In genomic region chr7:28741368-28741708, GRCm38 (mm10) we compare ENCODE assay signal across 8 mouse cellular contexts. TPM values are rescaled to one million over a fixed set of nuclear protein-coding genes. Genes with fewer than 3 reads are reported as not detected.
DNase-seq lines count a peak whose midpoint lies in the region; ATAC-seq and TF ChIP-seq lines count a peak whose summit lies in the region.

No protein-coding gene starts in this region.

- H3K79me2 ChIP-seq in MEL (ENCODE audit: control insufficient read depth, insufficient read depth, low read length, poor library complexity): peaks cover 5% of the 10 kb centered on the region; the same call in 1 of the 2 replicates

- no peak for TF ChIP-seq EP300 in MEL (IDR thresholded peaks at IDR 0.05; ENCODE audit: low read depth in 1 of 2, low read length in 2 of 2)

- no peak for DNase-seq in heart, adult 18-20 months
- DNase-seq in MEL (ENCODE audit: low read depth, low spot score): no peak
- no peak for DNase-seq in right cerebral cortex, postnatal 10 days (ENCODE audit: low spot score in 2 of 2)
- DNase-seq in spleen, postnatal 4 days (ENCODE audit: low spot score in 2 of 2): no peak

- peaks cover 30% of the 10 kb centered on the region for H3K36me3 ChIP-seq in heart, embryonic 15.5 days
- no peaks in the 10 kb centered on the region for H3K36me3 ChIP-seq in MEL (ENCODE audit: control insufficient read depth in 1 of 2, insufficient read depth in 2 of 2, low read length in 2 of 2)

- 1% methylated on average over 13 of the region's 13 CpGs for WGBS in heart, embryonic 15.5 days

- peak overlapping the region; percentile 64 for H3K27ac ChIP-seq in heart, embryonic 15.5 days
- H3K27ac ChIP-seq in MEL (ENCODE audit: control insufficient read depth, low read depth, low read length): peak overlapping the region; percentile 57

- peak overlapping the region; percentile 56 for H3K9ac ChIP-seq in heart, embryonic 15.5 days
- peak overlapping the region; percentile 86 for H3K9ac ChIP-seq in MEL (ENCODE audit: control insufficient read depth, low read depth, low read length, poor library complexity, severe bottlenecking)

- no peak; a peak in 1 of 4 replicates for TF ChIP-seq POLR2A in MEL (IDR thresholded peaks at IDR 0.05; ENCODE audit: control insufficient read depth in 1 of 2, insufficient read depth in 1 of 2, low read depth in 1 of 2, low read length in 2 of 2, poor library complexity in 1 of 2)

- no peaks in the 10 kb centered on the region for H3K27me3 ChIP-seq in heart, embryonic 15.5 days
- no peaks in the 10 kb centered on the region for H3K27me3 ChIP-seq in MEL (ENCODE audit: control insufficient read depth in 1 of 2, insufficient read depth in 2 of 2, low read length in 2 of 2)

- ATAC-seq in heart, embryonic 15.5 days (replicated peaks; ENCODE audit: insufficient number of reproducible peaks, insufficient read depth, low FRiP score, low read depth): 0 out of 2 replicates have a peak, but pooled peaks have one; percentile 1
- ATAC-seq in granulocyte monocyte progenitor cell, adult 5-6 weeks (replicated peaks; ENCODE audit: poor library complexity, severe bottlenecking): peak; percentile 15
- ATAC-seq in megakaryocyte, adult 5-6 weeks (ENCODE audit: poor library complexity, severe bottlenecking): peak; percentile 22
- ATAC-seq in activated CD4-positive, CD25-positive, alpha-beta regulatory T cell, adult 4 months: no peak

- H3K4me3 ChIP-seq in heart, embryonic 15.5 days: peak overlapping the region; percentile 82
- peak overlapping the region; percentile 62 to 86 for H3K4me3 ChIP-seq in MEL (ENCODE audit: control insufficient read depth in 1 of 2, insufficient read depth in 1 of 2, low read depth in 2 of 2, low read length in 2 of 2)

- TF ChIP-seq CTCF in MEL (IDR thresholded peaks at IDR 0.05 in 2 of 3, conservative IDR thresholded peaks at IDR 0.05 in 1 of 3; ENCODE audit: control insufficient read depth in 1 of 3, insufficient read depth in 1 of 3, low read depth in 2 of 3, low read length in 3 of 3, poor library complexity in 1 of 3, severe bottlenecking in 1 of 3): no peak

- TF ChIP-seq RAD21 in MEL (IDR thresholded peaks at IDR 0.05; ENCODE audit: low read depth, low read length): no peak

- H3K4me2 ChIP-seq in heart, embryonic 15.5 days: peak overlapping the region; percentile 68

- no peaks in the 10 kb centered on the region for H3K9me3 ChIP-seq in heart, embryonic 15.5 days (replicated peaks)
- no peaks in the 10 kb centered on the region for H3K9me3 ChIP-seq in MEL (replicated peaks; ENCODE audit: insufficient read depth, low read length)

- H3K4me1 ChIP-seq in heart, embryonic 15.5 days (replicated peaks): peaks cover 14% of the 10 kb centered on the region
- H3K4me1 ChIP-seq in MEL (ENCODE audit: control insufficient read depth in 1 of 2, insufficient read depth in 2 of 2, low read length in 2 of 2): peaks cover 0 to 4% of the 10 kb centered on the region in 2 experiments; a peak in 1 of 4 replicates

TF ChIP-seq in MEL, 35 proteins besides CTCF, POLR2A, EP300 and RAD21:
- no peak for TF ChIP-seq ZC3H11A (IDR thresholded peaks at IDR 0.05; ENCODE audit: low read depth, low read length)
- no peak for TF ChIP-seq ZNF384 (IDR thresholded peaks at IDR 0.05; ENCODE audit: low read depth, low read length)
- no peak for TF ChIP-seq JUND (IDR thresholded peaks at IDR 0.05; ENCODE audit: low read depth, low read length)
- no peak for TF ChIP-seq NELFE (IDR thresholded peaks at IDR 0.05; ENCODE audit: low read depth, low read length)
- no peak for TF ChIP-seq MAZ (IDR thresholded peaks at IDR 0.05; ENCODE audit: low read depth, low read length)
- no peak; the same call in none of the 2 replicates for TF ChIP-seq MXI1 (IDR thresholded peaks at IDR 0.05; ENCODE audit: low read depth, low read length)
- TF ChIP-seq SMC3 (IDR thresholded peaks at IDR 0.05; ENCODE audit: low read depth, low read length): no peak
- TF ChIP-seq TAL1 (IDR thresholded peaks at IDR 0.05; ENCODE audit: low read length): no peak
- no peak for TF ChIP-seq MEF2A (IDR thresholded peaks at IDR 0.05; ENCODE audit: extremely low read depth, insufficient replicate concordance, low read depth, low read length, poor library complexity, severe bottlenecking)
- TF ChIP-seq HCFC1 (IDR thresholded peaks at IDR 0.05; ENCODE audit: low read depth, low read length): no peak
TF ChIP-seq in MEL: peak in this region for 0.

RNA-seq across cellular contexts. Expression of gene Mrps12, which starts 0.3 kb away (rescaled TPM):
- polyA plus RNA-seq in heart, embryonic 15.5 days (2015; fragmentation: Nextera tagmentation; extraction: Ambion mirVana): 102 and 109 TPM in 2 replicates
- 10 to 100 TPM; 59.4 to 60.4 TPM for total RNA-seq in heart, adult 18-20 months (2021)
- total RNA-seq in MEL (2012; rRNA removed): 137 and 141 TPM in 2 replicates
- polyA plus RNA-seq in MEL (2012; ENCODE audit: insufficient read depth in 1 of 2, insufficient read length in 2 of 2, low read depth in 1 of 2, low replicate concordance in 2 of 2, missing spikeins in 1 of 2): 100 to 1,000 TPM in 1 of 2 experiments, not detected in 1; 126 TPM
- 125 and 177 TPM in 2 replicates for total RNA-seq in granulocyte monocyte progenitor cell, adult 5-6 weeks (2014; fragmentation: Nextera tagmentation)
- total RNA-seq in granulocyte monocyte progenitor cell, adult 5-6 weeks (2017): 33.2 and 41.8 TPM in 2 replicates
- 67.6 and 79.2 TPM in 2 replicates for total RNA-seq in megakaryocyte, adult 5-6 weeks (2015)
- 29.1 and 32.0 TPM in 2 replicates for total RNA-seq in megakaryocyte, adult 5-6 weeks (2017)
- polyA plus RNA-seq in activated CD4-positive, CD25-positive, alpha-beta regulatory T cell, adult 4 months (2017; shearing (Covaris generic)): 10 to 100 TPM; 71.9 to 75.7 TPM

RNA-seq across cellular contexts. Expression of gene Sars2, which starts 0.5 kb away (rescaled TPM):
- polyA plus RNA-seq in heart, embryonic 15.5 days (2015; fragmentation: Nextera tagmentation; extraction: Ambion mirVana): 16.8 and 20.6 TPM in 2 replicates
- total RNA-seq in heart, adult 18-20 months (2021): 10 to 100 TPM; 14.7 to 15.5 TPM
- total RNA-seq in MEL (2012; rRNA removed): 19.2 and 21.3 TPM in 2 replicates
- polyA plus RNA-seq in MEL (2012; ENCODE audit: insufficient read depth in 1 of 2, insufficient read length in 2 of 2, low read depth in 1 of 2, low replicate concordance in 2 of 2, missing spikeins in 1 of 2): 10 to 100 TPM in 1 of 2 experiments, not detected in 1; 51.4 TPM
- total RNA-seq in granulocyte monocyte progenitor cell, adult 5-6 weeks (2014; fragmentation: Nextera tagmentation): 19.6 and 21.6 TPM in 2 replicates
- total RNA-seq in granulocyte monocyte progenitor cell, adult 5-6 weeks (2017): 10.4 and 12.4 TPM in 2 replicates
- 4.8 and 4.9 TPM in 2 replicates for total RNA-seq in megakaryocyte, adult 5-6 weeks (2015)
- total RNA-seq in megakaryocyte, adult 5-6 weeks (2017): 5.6 and 6.9 TPM in 2 replicates
- 10 to 100 TPM in 1 of 2 experiments, 1 to 10 TPM in 1; 8.9 to 13.0 TPM for polyA plus RNA-seq in activated CD4-positive, CD25-positive, alpha-beta regulatory T cell, adult 4 months (2017; shearing (Covaris generic))

RNA-seq across cellular contexts. Expression of gene Ccer2, which starts 14.6 kb away (rescaled TPM):
- polyA plus RNA-seq in heart, embryonic 15.5 days (2015; fragmentation: Nextera tagmentation; extraction: Ambion mirVana): not detected in 2 replicates
- not detected for total RNA-seq in heart, adult 18-20 months (2021)
- not detected in 2 replicates for total RNA-seq in MEL (2012; rRNA removed)
- under 1 TPM in 1 of 2 experiments, not detected in 1; 0.11 TPM for polyA plus RNA-seq in MEL (2012; ENCODE audit: insufficient read depth in 1 of 2, insufficient read length in 2 of 2, low read depth in 1 of 2, low replicate concordance in 2 of 2, missing spikeins in 1 of 2)
- total RNA-seq in granulocyte monocyte progenitor cell, adult 5-6 weeks (2014; fragmentation: Nextera tagmentation): not detected in 2 replicates
- total RNA-seq in granulocyte monocyte progenitor cell, adult 5-6 weeks (2017): not detected in 2 replicates
- not detected in 2 replicates for total RNA-seq in megakaryocyte, adult 5-6 weeks (2015)
- total RNA-seq in megakaryocyte, adult 5-6 weeks (2017): not detected in 2 replicates
- polyA plus RNA-seq in activated CD4-positive, CD25-positive, alpha-beta regulatory T cell, adult 4 months (2017; shearing (Covaris generic)): not detected

RNA-seq across cellular contexts. Expression of gene Fbxo17, which starts 24.7 kb away (rescaled TPM):
- 7.7 and 9.7 TPM in 2 replicates for polyA plus RNA-seq in heart, embryonic 15.5 days (2015; fragmentation: Nextera tagmentation; extraction: Ambion mirVana)
- under 1 TPM; 0.62 to 0.82 TPM for total RNA-seq in heart, adult 18-20 months (2021)
- 0.10 TPM in 1 of 2 replicates, not detected in the other for total RNA-seq in MEL (2012; rRNA removed)
- under 1 TPM in 1 of 2 experiments, not detected in 1; 0.43 TPM for polyA plus RNA-seq in MEL (2012; ENCODE audit: insufficient read depth in 1 of 2, insufficient read length in 2 of 2, low read depth in 1 of 2, low replicate concordance in 2 of 2, missing spikeins in 1 of 2)
- 1.3 and 3.3 TPM in 2 replicates for total RNA-seq in granulocyte monocyte progenitor cell, adult 5-6 weeks (2014; fragmentation: Nextera tagmentation)
- 1.3 and 2.1 TPM in 2 replicates for total RNA-seq in granulocyte monocyte progenitor cell, adult 5-6 weeks (2017)
- 1.1 and 1.2 TPM in 2 replicates for total RNA-seq in megakaryocyte, adult 5-6 weeks (2015)
- 0.26 and 0.77 TPM in 2 replicates for total RNA-seq in megakaryocyte, adult 5-6 weeks (2017)
- polyA plus RNA-seq in activated CD4-positive, CD25-positive, alpha-beta regulatory T cell, adult 4 months (2017; shearing (Covaris generic)): 10 to 100 TPM in 1 of 2 experiments, 1 to 10 TPM in 1; 8.3 to 10.9 TPM

RNA-seq across cellular contexts. Expression of gene Sirt2, which starts 25.2 kb away (rescaled TPM):
- polyA plus RNA-seq in heart, embryonic 15.5 days (2015; fragmentation: Nextera tagmentation; extraction: Ambion mirVana): 50.3 and 58.4 TPM in 2 replicates
- total RNA-seq in heart, adult 18-20 months (2021): 10 to 100 TPM; 84.3 to 88.4 TPM
- total RNA-seq in MEL (2012; rRNA removed): 31.8 and 35.7 TPM in 2 replicates
- polyA plus RNA-seq in MEL (2012; ENCODE audit: insufficient read depth in 1 of 2, insufficient read length in 2 of 2, low read depth in 1 of 2, low replicate concordance in 2 of 2, missing spikeins in 1 of 2): 10 to 100 TPM in 1 of 2 experiments, not detected in 1; 72.4 TPM
- total RNA-seq in granulocyte monocyte progenitor cell, adult 5-6 weeks (2014; fragmentation: Nextera tagmentation): 49.5 and 50.5 TPM in 2 replicates
- total RNA-seq in granulocyte monocyte progenitor cell, adult 5-6 weeks (2017): 13.9 and 28.8 TPM in 2 replicates
- total RNA-seq in megakaryocyte, adult 5-6 weeks (2015): 70.0 and 73.0 TPM in 2 replicates
- total RNA-seq in megakaryocyte, adult 5-6 weeks (2017): 28.0 and 36.7 TPM in 2 replicates
- 100 to 1,000 TPM in 1 of 2 experiments, 10 to 100 TPM in 1; 82.3 to 103 TPM for polyA plus RNA-seq in activated CD4-positive, CD25-positive, alpha-beta regulatory T cell, adult 4 months (2017; shearing (Covaris generic))
